Mouse (Mus musculus) myocyte (in vitro differentiated cells): Measurements from ENCODE around the gene Egln3. TPM values are rescaled to one million over a fixed set of nuclear protein-coding genes. Genes with fewer than 3 reads are reported as not detected.

ENCODE experiments used
- H3K27me3 ChIP-seq: one replicate; pipeline ENCODE4 v1.6.1; 2011; ENCODE audit not compliant: control insufficient read depth, insufficient read depth, insufficient read length
- H3K36me3 ChIP-seq: one replicate; pipeline ENCODE4 v1.6.1; 2011; ENCODE audit not compliant: control insufficient read depth, insufficient read depth
- H3K4me2 ChIP-seq: one replicate; pipeline ENCODE4 v1.6.1; 2011; ENCODE audit warnings: low read depth, control low read depth
- H3K4me3 ChIP-seq: one replicate; pipeline ENCODE4 v1.5.1; 2011; ENCODE audit warnings: mild to moderate bottlenecking, control low read depth, moderate library complexity
- H3K79me2 ChIP-seq: one replicate; pipeline ENCODE4 v1.6.1; 2011; ENCODE audit not compliant: control insufficient read depth, insufficient read depth
- H3ac ChIP-seq: one replicate; pipeline ENCODE4 v1.6.1; 2011; ENCODE audit not compliant: control insufficient read depth, insufficient read length
- CEBPB ChIP-seq: IDR thresholded peaks from 2 replicates; pipeline ENCODE4 v1.6.1; 2011; ENCODE audit warnings: mild to moderate bottlenecking, moderate library complexity; ENCODE audit not compliant: poor library complexity, insufficient read depth, severe bottlenecking
- E2F4 ChIP-seq: IDR thresholded peaks from one replicate; pipeline ENCODE4 v1.6.1; 2011; ENCODE audit warnings: mild to moderate bottlenecking, control low read depth, moderate library complexity; ENCODE audit not compliant: insufficient read depth
- MAX ChIP-seq: IDR thresholded peaks from one replicate; pipeline ENCODE4 v1.6.1; 2011; ENCODE audit warnings: low read depth, mild to moderate bottlenecking, control low read depth
- MYOD1 ChIP-seq, 3 experiments: IDR thresholded peaks; one replicate each; pipeline ENCODE4 v1.6.1; 2011; ENCODE audit warnings: control low read depth in 2 of 3, low read depth in 2 of 3, mild to moderate bottlenecking in 2 of 3, moderate library complexity in 1 of 3; ENCODE audit not compliant: insufficient read length in 2 of 3, control insufficient read depth in 1 of 3
- MYOG ChIP-seq, 3 experiments: IDR thresholded peaks; one replicate each; pipeline ENCODE4 v1.6.1; 2011; ENCODE audit warnings: control low read depth in 2 of 3, low read depth in 2 of 3, mild to moderate bottlenecking in 2 of 3; ENCODE audit not compliant: insufficient read length in 2 of 3, control insufficient read depth in 1 of 3, insufficient read depth in 1 of 3
- POLR2A ChIP-seq: IDR thresholded peaks from one replicate; pipeline ENCODE4 v1.6.1; 2011; ENCODE audit warnings: low read depth, mild to moderate bottlenecking, control low read depth, moderate library complexity; ENCODE audit not compliant: insufficient read length
- POLR2AphosphoS2 ChIP-seq: IDR thresholded peaks from one replicate; pipeline ENCODE4 v1.6.1; 2011; ENCODE audit warnings: low read depth, control low read depth; ENCODE audit not compliant: insufficient read length
- REST ChIP-seq: IDR thresholded peaks from one replicate; pipeline ENCODE4 v1.6.1; 2011; ENCODE audit warnings: mild to moderate bottlenecking, control low read depth, moderate library complexity; ENCODE audit not compliant: insufficient read depth, insufficient read length
- SRF ChIP-seq: IDR thresholded peaks from one replicate; pipeline ENCODE4 v1.6.1; 2011; ENCODE audit warnings: low read depth; ENCODE audit not compliant: control insufficient read depth, insufficient read length
- TCF12 ChIP-seq: IDR thresholded peaks from one replicate; pipeline ENCODE4 v1.6.1; 2011; ENCODE audit warnings: mild to moderate bottlenecking, control low read depth; ENCODE audit not compliant: poor library complexity, insufficient read depth, severe bottlenecking
- TCF3 ChIP-seq: IDR thresholded peaks from one replicate; pipeline ENCODE4 v1.6.1; 2011; ENCODE audit warnings: low read depth, control low read depth; ENCODE audit not compliant: insufficient read length
- USF1 ChIP-seq: IDR thresholded peaks from one replicate; pipeline ENCODE4 v1.6.1; 2011; ENCODE audit warnings: low read depth, mild to moderate bottlenecking, control low read depth, moderate library complexity
- polyA plus RNA-seq: library from polyadenylated mRNA; unstranded; fragments of >200 nt; fragmentation: generic; extraction: Trizol; gene quantifications from one replicate; pipeline ENCODE4 v1.2.1, GENCODE M21; 2012; ENCODE audit warnings: missing spikeins

The Egln3 gene
- polyA plus RNA-seq, 1 experiment: 130 TPM

DNA sequence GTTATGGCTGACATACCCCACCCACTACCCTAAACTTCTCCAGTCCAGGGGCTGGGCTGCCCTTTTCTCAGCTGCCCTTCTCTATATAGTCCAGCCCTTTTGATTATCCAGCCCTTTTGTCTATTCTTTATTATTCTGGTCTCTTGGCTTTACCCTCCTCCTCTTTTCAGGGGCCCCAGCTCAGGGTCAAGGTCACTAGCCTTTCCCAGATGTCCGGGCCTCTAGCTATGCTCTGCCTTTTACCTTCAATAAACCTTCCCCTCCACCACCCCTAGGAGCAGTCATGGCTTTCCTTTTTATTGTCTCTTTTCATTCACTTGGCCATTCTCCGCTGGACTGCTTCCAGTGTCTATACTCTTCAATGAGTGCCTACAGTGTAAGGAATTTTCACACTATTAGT lies 22.7 kb upstream of the Egln3 start:
- Histone ChIP-seq H3K27me3 (no peaks in the 10 kb centered on the region), H3K79me2 (no peaks in the 10 kb centered on the region)
- TF ChIP-seq POLR2AphosphoS2 (no peak), USF1 (no peak), TCF12 (no peak), MYOD1 (IDR thresholded peaks at IDR 0.05; ENCODE audit: control insufficient read depth in 1 of 3, insufficient read length in 2 of 3, low read depth in 2 of 3) (no peak), E2F4 (no peak), MYOG (IDR thresholded peaks at IDR 0.05; ENCODE audit: control insufficient read depth in 1 of 3, insufficient read depth in 1 of 3, insufficient read length in 2 of 3, low read depth in 2 of 3) (no peak), REST (no peak), CEBPB (no peak), SRF (no peak), MAX (no peak), POLR2A (no peak), TCF3 (no peak)

DNA sequence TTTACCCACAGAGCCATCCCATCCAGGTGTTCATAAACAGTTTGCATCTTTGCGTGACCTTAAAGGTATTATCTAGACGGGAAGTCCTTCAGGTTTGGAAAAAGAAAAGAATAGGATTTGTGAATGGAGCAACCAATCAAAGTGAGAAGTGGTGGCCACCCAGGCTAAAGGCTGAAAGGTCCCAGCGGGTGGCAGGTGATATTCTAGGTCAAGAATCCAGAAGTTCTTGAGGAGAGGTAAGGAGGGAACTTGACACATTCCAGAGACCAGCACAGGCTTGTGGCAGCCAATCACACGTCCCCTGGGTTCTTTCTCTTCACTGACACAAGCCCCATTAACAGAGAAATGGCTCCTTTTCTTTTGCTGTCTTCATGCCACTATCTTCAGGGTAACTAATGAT lies 21.9 kb upstream of the Egln3 start:
- Histone ChIP-seq H3K4me2 (no peak overlapping the region), H3K27me3 (no peaks in the 10 kb centered on the region), H3K4me3 (no peak overlapping the region), H3ac (no peak overlapping the region), H3K36me3 (no peaks in the 10 kb centered on the region), H3K79me2 (no peaks in the 10 kb centered on the region)
- no peak for TF ChIP-seq POLR2A
- no peak for TF ChIP-seq TCF12
- no peak for TF ChIP-seq USF1
- no peak for TF ChIP-seq E2F4
- no peak for TF ChIP-seq POLR2AphosphoS2
- no peak for TF ChIP-seq MYOG (IDR thresholded peaks at IDR 0.05; ENCODE audit: control insufficient read depth in 1 of 3, insufficient read depth in 1 of 3, insufficient read length in 2 of 3, low read depth in 2 of 3)
- TF ChIP-seq MYOD1 (IDR thresholded peaks at IDR 0.05; ENCODE audit: control insufficient read depth in 1 of 3, insufficient read length in 2 of 3, low read depth in 2 of 3): no peak

More for the DNA sequence above, 22.7 kb upstream of the Egln3 start:
- H3K4me2 ChIP-seq: no peak overlapping the region
- H3ac ChIP-seq: no peak overlapping the region
- H3K36me3 ChIP-seq: no peaks in the 10 kb centered on the region
- H3K4me3 ChIP-seq: no peak overlapping the region

DNA sequence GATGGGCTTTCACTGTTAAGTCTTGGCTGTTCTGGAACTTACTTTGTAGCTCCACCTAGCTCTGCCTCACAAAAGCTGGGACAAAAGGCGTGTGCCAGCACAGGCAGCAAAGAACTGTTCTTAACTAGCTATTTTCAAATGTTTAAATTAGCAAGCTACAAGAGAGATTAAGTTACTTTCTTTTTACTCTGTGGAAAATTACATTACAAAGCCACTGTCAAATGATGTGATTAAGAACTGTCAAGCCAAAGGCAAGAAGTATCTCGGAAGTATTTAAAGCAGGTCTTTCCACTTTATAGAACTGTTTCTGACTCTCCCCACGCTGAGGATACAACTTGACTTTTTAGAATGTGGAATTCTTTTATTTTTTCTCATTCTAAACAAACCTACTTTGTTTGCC lies 21.4 kb upstream of the Egln3 start:
- H3K36me3 ChIP-seq: no peaks in the 10 kb centered on the region
- H3K27me3 ChIP-seq: no peaks in the 10 kb centered on the region
- TF ChIP-seq CEBPB: no peak
- TF ChIP-seq TCF12: no peak
- no peak for TF ChIP-seq REST
- no peak for TF ChIP-seq POLR2A
- no peak for TF ChIP-seq POLR2AphosphoS2
- TF ChIP-seq MYOD1 (IDR thresholded peaks at IDR 0.05; ENCODE audit: control insufficient read depth in 1 of 3, insufficient read length in 2 of 3, low read depth in 2 of 3): no peak
- TF ChIP-seq MYOG (IDR thresholded peaks at IDR 0.05; ENCODE audit: control insufficient read depth in 1 of 3, insufficient read depth in 1 of 3, insufficient read length in 2 of 3, low read depth in 2 of 3): no peak
- TF ChIP-seq MAX: no peak
- no peak for TF ChIP-seq E2F4
- TF ChIP-seq SRF: no peak
- no peak for TF ChIP-seq USF1
- no peak for TF ChIP-seq TCF3
- no peak overlapping the region for H3ac ChIP-seq
- no peak overlapping the region for H3K4me3 ChIP-seq
- no peaks in the 10 kb centered on the region for H3K79me2 ChIP-seq
- H3K4me2 ChIP-seq: no peak overlapping the region

DNA sequence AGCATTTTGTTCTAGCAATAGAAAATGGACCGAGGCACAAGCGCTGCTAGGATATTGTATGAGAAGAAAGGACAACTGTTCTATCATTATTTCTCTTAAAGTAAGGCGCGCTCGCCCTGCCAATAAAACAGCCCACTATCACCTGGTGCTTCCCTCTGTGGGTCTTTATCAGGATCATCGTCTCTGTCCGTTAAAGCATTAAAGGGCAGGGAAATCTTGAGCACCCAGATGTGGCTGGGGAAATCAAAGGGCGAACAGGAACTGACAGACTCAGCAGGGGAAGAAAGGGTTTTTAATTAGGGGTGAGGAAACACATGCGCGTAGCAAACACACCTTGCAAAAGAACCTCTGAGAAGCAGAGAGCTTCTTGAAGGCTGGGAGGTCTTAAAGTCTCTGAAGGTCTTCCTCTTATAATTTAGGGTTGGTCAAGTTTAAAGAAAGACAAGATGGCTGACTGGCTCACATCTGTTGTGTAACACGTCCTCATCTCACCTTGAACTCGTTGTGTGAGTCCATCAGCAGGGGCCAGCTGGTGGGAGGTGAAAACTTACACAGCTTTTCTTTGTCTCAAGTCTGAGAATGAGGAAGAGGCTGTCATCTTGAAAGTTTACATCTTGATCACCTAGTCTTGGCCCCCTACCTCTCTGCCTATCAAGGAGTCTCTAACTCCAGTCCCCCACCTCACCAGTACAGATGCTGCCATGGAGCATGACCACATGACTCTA lies 18.5 kb upstream of the Egln3 start:
- H3K27me3 ChIP-seq: no peaks in the 10 kb centered on the region
- no peaks in the 10 kb centered on the region for H3K36me3 ChIP-seq
- H3ac ChIP-seq: no peak overlapping the region
- no peaks in the 10 kb centered on the region for H3K79me2 ChIP-seq
- H3K4me3 ChIP-seq: no peak overlapping the region
- TF ChIP-seq POLR2A (no peak), SRF (no peak)
- no peak overlapping the region for H3K4me2 ChIP-seq

DNA sequence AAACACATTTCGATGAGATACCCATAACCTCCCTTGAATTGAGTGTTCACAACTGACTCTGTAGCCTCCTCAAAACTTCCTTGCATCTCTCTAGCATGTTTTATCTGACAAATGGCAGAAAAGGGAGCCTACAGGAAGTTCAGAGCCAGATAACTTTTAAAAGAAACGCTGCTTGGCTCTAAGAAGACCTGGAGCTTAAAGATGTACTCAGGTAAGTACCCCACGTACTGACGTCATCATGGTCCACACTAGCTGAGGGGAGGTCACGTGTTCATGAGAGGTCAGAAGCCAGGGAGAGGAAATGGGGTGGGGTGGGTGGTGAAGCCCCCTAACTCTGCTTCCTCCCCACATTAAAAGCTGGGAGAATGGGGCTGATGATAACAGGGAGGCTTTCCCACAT lies 13.0 kb upstream of the Egln3 start:
- Histone ChIP-seq H3K36me3 (no peaks in the 10 kb centered on the region), H3K79me2 (no peaks in the 10 kb centered on the region), H3K27me3 (no peaks in the 10 kb centered on the region), H3K4me3 (no peak overlapping the region), H3ac (no peak overlapping the region), H3K4me2 (no peak overlapping the region)
- no peak for TF ChIP-seq MYOG (IDR thresholded peaks at IDR 0.05; ENCODE audit: control insufficient read depth in 1 of 3, insufficient read depth in 1 of 3, insufficient read length in 2 of 3, low read depth in 2 of 3)
- no peak for TF ChIP-seq TCF12
- no peak for TF ChIP-seq REST
- no peak for TF ChIP-seq USF1
- TF ChIP-seq SRF: no peak
- TF ChIP-seq CEBPB: no peak
- no peak for TF ChIP-seq MYOD1 (IDR thresholded peaks at IDR 0.05; ENCODE audit: control insufficient read depth in 1 of 3, insufficient read length in 2 of 3, low read depth in 2 of 3)
- no peak for TF ChIP-seq TCF3
- TF ChIP-seq POLR2A: no peak
- no peak for TF ChIP-seq MAX
